Mouse (Mus musculus) B cell, adult 67 days (primary cell): Measurements from ENCODE around the gene Ifi214. TPM values are rescaled to one million over a fixed set of nuclear protein-coding genes. Genes with fewer than 3 reads are reported as not detected.

ENCODE experiments used
- total RNA-seq, 2 experiments: library from RNA; stranded (reverse); gene quantifications; 4 replicates each; pipeline ENCODE4 v1.2.4; 2023

Gene Ifi214
- 10 to 100 TPM; 40.4 to 47.6 TPM for total RNA-seq

GRCm38 (mm10) chr1:173535791-173536190 is at the start of gene Ifi214:
Gene Ifi214, minus strand, starts transcription at chr1:173535957.

GRCm38 (mm10) chr1:173490812-173491480 is 44.8 kb downstream of the Ifi214 start, which contains the start of gene Ifi206:
Gene Ifi206, minus strand, starts transcription at chr1:173491041.

Other genes with a start within 250 kb of the Ifi214 start
- gene Ackr1, start 202.2 kb downstream of the Ifi214 start, total RNA-seq: not detected
- gene Aim2, start 185.1 kb downstream of the Ifi214 start, total RNA-seq: 100 to 1,000 TPM; 118 to 130 TPM
- not detected for gene Cadm3, start 168.3 kb downstream of the Ifi214 start, total RNA-seq
- 10 to 100 TPM; 61.4 to 87.1 TPM for gene Ifi206, start 44.9 kb downstream of the Ifi214 start, total RNA-seq
- 100 to 1,000 TPM in 1 of 2 experiments, 10 to 100 TPM in 1; 79.5 to 136 TPM for gene Ifi213, start 63.3 kb upstream of the Ifi214 start, total RNA-seq
- 100 to 1,000 TPM; 237 to 257 TPM for gene Ifi209, start 95.0 kb upstream of the Ifi214 start, total RNA-seq
- gene Ifi208, start 137.7 kb upstream of the Ifi214 start, total RNA-seq: 10 to 100 TPM; 35.8 to 49.2 TPM
- 1 to 10 TPM; 1.1 to 1.5 TPM for gene Ifi207, start 205.8 kb upstream of the Ifi214 start, total RNA-seq
- gene Ifi204, start 231.0 kb upstream of the Ifi214 start, total RNA-seq: 10 to 100 TPM; 14.1 to 15.1 TPM